Mouse (Mus musculus) limb, embryonic 15.5 days (tissue): ENCODE measurements around the gene Acvrl1. TPM values are rescaled to one million over a fixed set of nuclear protein-coding genes. Genes with fewer than 3 reads are reported as not detected.
A peak's percentile ranks its signal among the peaks of the same experiment; 100 is the strongest.

ENCODE experiments used
- ATAC-seq: fragments of 200-750 bp; cut with Nextera tagmentation; 2 replicates; pipeline ENCODE4 v1.8.0; 2017; ENCODE audit warnings: low read depth, moderate TSS enrichment; ENCODE audit not compliant: insufficient number of reproducible peaks, low FRiP score, low TSS enrichment
- H3K27ac ChIP-seq: fragments of 300-500 bp; sonication (generic); 2 replicates; pipeline ENCODE4 v1.5.1; 2015; ENCODE audit warnings: moderate library complexity, mild to moderate bottlenecking, inconsistent platforms
- H3K27me3 ChIP-seq: fragments of 300-500 bp; sonication (generic); 2 replicates; pipeline ENCODE4 v1.6.1; 2015; ENCODE audit warnings: inconsistent platforms
- H3K36me3 ChIP-seq: fragments of 300-500 bp; sonication (generic); 2 replicates; pipeline ENCODE4 v1.6.1; 2015; ENCODE audit warnings: inconsistent platforms
- H3K4me1 ChIP-seq: fragments of 300-500 bp; sonication (generic); 2 replicates; pipeline ENCODE4 v1.6.1; 2015; ENCODE audit warnings: inconsistent platforms
- H3K4me2 ChIP-seq: fragments of 300-500 bp; sonication (generic); 2 replicates; pipeline ENCODE4 v1.6.1; 2015; ENCODE audit warnings: mild to moderate bottlenecking, inconsistent platforms
- H3K4me3 ChIP-seq: fragments of 300-500 bp; sonication (generic); 2 replicates; pipeline ENCODE4 v1.5.1; 2015; ENCODE audit warnings: mild to moderate bottlenecking, inconsistent platforms
- H3K9ac ChIP-seq: fragments of 300-500 bp; sonication (generic); 2 replicates; pipeline ENCODE4 v1.6.1; 2015; ENCODE audit warnings: inconsistent platforms
- H3K9me3 ChIP-seq: fragments of 300-500 bp; sonication (generic); 2 replicates; pipeline ENCODE4 v1.6.1; 2016; ENCODE audit warnings: inconsistent platforms
- WGBS: fragments of 180-500 bp; shearing (Covaris S2); methylation state at CpG from one replicate; pipeline ENCODE4 v1.1.7; 2015; 5-methylcytosine and 5-hydroxymethylcytosine counted together
- polyA plus RNA-seq: library from polyadenylated mRNA; unstranded; fragments of >200 nt; fragmentation: Nextera tagmentation; extraction: Ambion mirVana; gene quantifications from 2 replicates; pipeline ENCODE4 v1.2.1, GENCODE M21; 2015

The Acvrl1 gene
- polyA plus RNA-seq, 1 experiment from 2014 or later, result 16.3 TPM

GRCm38 (mm10) chr15:101145424-101146099 lies 17.2 kb downstream of the Acvrl1 start:
- peak overlapping the region; percentile 45 for H3K4me2 ChIP-seq
- no peaks in the 10 kb centered on the region for H3K27me3 ChIP-seq
- peak overlapping the region; percentile 14; the same call in 1 of the 2 replicates for H3K4me3 ChIP-seq
- H3K9ac ChIP-seq, result no peak overlapping the region
- peak overlapping the region; percentile 78 for H3K27ac ChIP-seq
- H3K36me3 ChIP-seq, result no peaks in the 10 kb centered on the region
- peak; percentile 93 for ATAC-seq
- 7% methylated on average over 19 of the region's 19 CpGs for WGBS
- H3K9me3 ChIP-seq, result no peaks in the 10 kb centered on the region
- H3K4me1 ChIP-seq, result peaks cover 62% of the 10 kb centered on the region

DNA sequence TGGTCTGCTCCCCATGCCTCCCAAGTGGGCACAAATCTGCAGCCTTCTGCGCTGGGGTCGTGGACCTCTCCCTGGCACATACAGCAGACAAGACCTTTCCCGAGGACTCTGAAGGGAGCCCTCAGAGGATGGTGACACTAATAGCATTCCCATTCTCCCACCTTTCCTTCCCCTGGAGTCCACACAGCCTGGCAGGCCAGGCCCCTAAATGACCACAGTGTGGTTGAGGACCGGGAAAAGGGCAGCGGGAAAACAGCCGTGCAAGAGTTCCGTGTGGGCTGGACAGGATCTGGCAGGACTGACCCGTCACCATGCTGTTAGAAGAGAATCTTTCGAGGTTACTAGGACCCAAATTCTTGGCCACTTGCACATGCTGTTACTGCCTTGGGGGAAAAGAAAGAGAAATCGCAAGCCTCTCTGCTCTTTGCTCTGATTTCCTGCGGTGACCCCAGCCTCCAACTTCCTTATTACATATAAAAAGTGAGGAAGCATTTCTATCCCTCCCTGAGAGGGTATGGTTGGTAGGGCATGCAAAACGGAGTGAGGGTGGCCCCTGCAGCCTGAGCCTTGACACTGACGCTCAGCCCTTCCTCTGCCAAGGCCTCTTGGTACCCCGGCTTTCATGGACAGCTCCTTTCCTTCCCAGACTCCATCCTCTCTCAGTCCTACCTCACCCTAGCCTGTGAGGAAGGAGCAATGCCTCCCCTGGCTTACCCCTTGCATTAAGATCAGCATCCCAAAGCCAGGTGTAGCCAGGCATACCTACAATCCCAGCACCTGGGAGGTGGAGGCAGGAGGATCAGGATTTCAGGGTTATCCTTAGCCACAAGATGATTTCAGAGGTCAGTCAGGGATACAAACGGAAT lies 18.0 kb downstream of the Acvrl1 start:
- H3K27ac ChIP-seq, result peak overlapping the region; percentile 78
- H3K36me3 ChIP-seq, result no peaks in the 10 kb centered on the region
- H3K9me3 ChIP-seq, result no peaks in the 10 kb centered on the region
- ATAC-seq, result no peak
- peak overlapping the region; percentile 14; the same call in 1 of the 2 replicates for H3K4me3 ChIP-seq
- no peak overlapping the region for H3K9ac ChIP-seq
- WGBS, result 58% methylated on average over 15 of the region's 15 CpGs
- no peaks in the 10 kb centered on the region for H3K27me3 ChIP-seq
- peaks cover 56% of the 10 kb centered on the region for H3K4me1 ChIP-seq
- H3K4me2 ChIP-seq, result peak overlapping the region; percentile 45; the same call in 1 of the 2 replicates

GRCm38 (mm10) chr15:101147115-101147909 lies 19.0 kb downstream of the Acvrl1 start:
- Histone ChIP-seq H3K9ac (no peak overlapping the region), H3K4me1 (peaks cover 53% of the 10 kb centered on the region), H3K27ac (no peak overlapping the region), H3K27me3 (no peaks in the 10 kb centered on the region), H3K36me3 (no peaks in the 10 kb centered on the region), H3K4me2 (no peak overlapping the region), H3K9me3 (no peaks in the 10 kb centered on the region), H3K4me3 (no peak overlapping the region)
- 75% methylated on average over 16 of the region's 16 CpGs for WGBS
- no peak for ATAC-seq

DNA sequence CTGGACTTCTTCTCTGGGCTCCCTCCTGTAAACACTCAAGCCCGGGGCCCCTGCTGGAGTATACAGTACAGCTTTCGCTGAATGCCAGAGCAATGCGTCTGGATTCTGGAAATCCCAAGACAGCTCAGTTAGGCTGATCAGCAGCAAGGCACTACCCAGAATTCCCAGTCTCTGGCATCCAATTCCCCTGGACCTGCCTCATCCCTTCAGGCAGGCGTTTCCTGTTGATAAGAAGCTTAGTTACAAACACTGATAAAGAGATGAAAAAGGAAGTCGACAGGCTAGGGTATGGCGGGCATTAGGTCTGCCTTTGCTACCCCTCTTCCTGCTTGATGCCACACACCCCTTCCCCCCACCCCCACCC lies 19.6 kb downstream of the Acvrl1 start:
- no peak for ATAC-seq

GRCm38 (mm10) chr15:101148604-101149003 lies 20.3 kb downstream of the Acvrl1 start:
- no peaks in the 10 kb centered on the region for H3K36me3 ChIP-seq

More for the DNA sequence above, 19.6 kb downstream of the Acvrl1 start:
- H3K4me2 ChIP-seq, result no peak overlapping the region
- 42% methylated on average over 6 of the region's 6 CpGs for WGBS
- peaks cover 48% of the 10 kb centered on the region for H3K4me1 ChIP-seq
- H3K27ac ChIP-seq, result no peak overlapping the region
- no peaks in the 10 kb centered on the region for H3K27me3 ChIP-seq
- no peak overlapping the region for H3K4me3 ChIP-seq
- no peaks in the 10 kb centered on the region for H3K9me3 ChIP-seq
- no peaks in the 10 kb centered on the region for H3K36me3 ChIP-seq
- no peak overlapping the region for H3K9ac ChIP-seq

GRCm38 (mm10) chr15:101151409-101152261 lies 23.3 kb downstream of the Acvrl1 start:
- no peak for ATAC-seq
- Histone ChIP-seq H3K4me2 (no peak overlapping the region), H3K27ac (no peak overlapping the region), H3K9me3 (no peaks in the 10 kb centered on the region), H3K9ac (no peak overlapping the region), H3K4me1 (peaks cover 11% of the 10 kb centered on the region), H3K27me3 (no peaks in the 10 kb centered on the region), H3K36me3 (no peaks in the 10 kb centered on the region), H3K4me3 (no peak overlapping the region)
- WGBS, result 75% methylated on average over 9 of the region's 9 CpGs

More at GRCm38 (mm10) chr15:101148604-101149003, 20.3 kb downstream of the Acvrl1 start:
- peaks cover 40% of the 10 kb centered on the region for H3K4me1 ChIP-seq
- no peak for ATAC-seq
- 62% methylated on average over 6 of the region's 6 CpGs for WGBS
- no peak overlapping the region for H3K27ac ChIP-seq
- H3K4me3 ChIP-seq, result no peak overlapping the region
- no peak overlapping the region for H3K4me2 ChIP-seq
- no peak overlapping the region for H3K9ac ChIP-seq
- no peaks in the 10 kb centered on the region for H3K9me3 ChIP-seq
- no peaks in the 10 kb centered on the region for H3K27me3 ChIP-seq

DNA sequence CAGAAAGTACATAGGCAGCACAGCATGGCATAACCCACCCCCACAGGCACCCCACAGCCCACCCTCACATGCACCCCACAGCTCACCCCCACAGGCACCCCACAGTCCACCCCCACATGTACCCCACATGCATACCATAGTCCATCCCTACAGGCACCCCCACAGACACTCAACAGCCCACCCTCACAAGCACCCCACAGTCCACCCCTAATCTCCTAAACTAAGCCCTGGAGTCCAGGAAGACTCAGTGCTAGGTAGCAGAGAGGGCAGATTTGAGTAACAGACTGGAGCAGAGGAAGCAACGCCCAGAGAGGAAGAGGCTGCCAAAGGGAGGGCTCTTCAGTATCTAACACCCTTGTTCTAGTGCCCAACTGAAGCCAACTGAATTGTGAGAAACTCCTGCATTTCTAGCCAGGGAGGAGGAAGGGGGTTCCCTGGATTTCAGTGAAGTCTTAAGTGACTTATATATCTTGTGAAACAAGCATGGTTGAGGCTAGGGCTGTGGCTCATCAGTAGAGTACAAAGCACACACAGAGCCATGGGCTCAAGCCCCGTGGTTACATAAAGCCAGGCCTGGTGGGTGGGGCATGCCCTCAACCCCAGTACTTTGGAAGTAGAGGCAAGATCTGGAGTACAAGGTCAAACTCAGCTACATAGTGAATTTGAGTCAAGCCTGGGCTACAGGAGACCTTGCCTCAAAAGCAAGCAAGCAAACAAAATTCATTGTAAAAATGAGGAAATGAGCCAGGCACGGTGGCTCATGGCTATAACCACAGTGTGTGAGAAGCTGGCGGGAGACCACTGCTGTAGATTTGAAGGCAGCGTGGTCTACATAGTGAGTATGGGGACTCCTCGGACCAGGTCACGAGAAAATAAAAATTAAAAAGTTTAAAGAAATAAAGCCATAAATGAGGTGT lies 26.6 kb downstream of the Acvrl1 start:
- 72% methylated on average over 7 of the region's 7 CpGs for WGBS

GRCm38 (mm10) chr15:101160128-101160527 lies 31.8 kb downstream of the Acvrl1 start:
- H3K36me3 ChIP-seq, result no peaks in the 10 kb centered on the region
- H3K27me3 ChIP-seq, result no peaks in the 10 kb centered on the region
- no peak overlapping the region for H3K4me3 ChIP-seq
- no peaks in the 10 kb centered on the region for H3K9me3 ChIP-seq
- H3K4me2 ChIP-seq, result no peak overlapping the region
- WGBS, result 15% methylated on average over 1 of the region's 1 CpGs
- H3K9ac ChIP-seq, result no peak overlapping the region
- ATAC-seq, result no peak
- peaks cover 38% of the 10 kb centered on the region for H3K4me1 ChIP-seq
- no peak overlapping the region for H3K27ac ChIP-seq

More for the DNA sequence above, 26.6 kb downstream of the Acvrl1 start:
- no peak overlapping the region for H3K4me2 ChIP-seq
- no peaks in the 10 kb centered on the region for H3K27me3 ChIP-seq
- no peak overlapping the region for H3K27ac ChIP-seq
- no peaks in the 10 kb centered on the region for H3K4me1 ChIP-seq
- no peak for ATAC-seq
- no peaks in the 10 kb centered on the region for H3K9me3 ChIP-seq
- no peaks in the 10 kb centered on the region for H3K36me3 ChIP-seq
- H3K4me3 ChIP-seq, result no peak overlapping the region
- H3K9ac ChIP-seq, result no peak overlapping the region

DNA sequence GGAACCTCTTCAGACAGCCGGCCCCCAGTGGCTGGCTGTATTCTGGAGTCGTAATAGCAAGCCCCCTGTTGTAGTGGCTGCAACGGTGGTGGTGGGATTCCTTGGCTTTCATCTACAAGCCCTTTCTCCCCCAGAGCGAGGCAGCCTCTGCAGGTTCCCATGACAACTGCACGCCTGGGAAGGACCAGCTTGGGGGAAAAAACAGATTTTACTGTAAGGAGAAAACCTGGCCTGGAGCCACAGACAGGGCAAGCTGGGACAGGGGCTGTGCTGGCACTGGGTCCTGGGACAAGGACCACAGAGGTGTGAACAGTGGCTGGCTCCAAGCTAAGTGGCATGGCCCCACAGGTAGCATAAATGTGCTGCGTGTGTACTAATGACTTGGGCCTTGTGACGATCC lies 32.3 kb downstream of the Acvrl1 start:
- Histone ChIP-seq H3K4me2 (0 out of 2 replicates have a peak overlapping the region, but pooled peaks have one; percentile 10), H3K4me3 (no peak overlapping the region), H3K9me3 (no peaks in the 10 kb centered on the region), H3K4me1 (peaks cover 38% of the 10 kb centered on the region), H3K27me3 (no peaks in the 10 kb centered on the region), H3K9ac (no peak overlapping the region), H3K36me3 (no peaks in the 10 kb centered on the region), H3K27ac (peak overlapping the region; percentile 67)
- ATAC-seq, result no peak
- 4% methylated on average over 7 of the region's 7 CpGs for WGBS

DNA sequence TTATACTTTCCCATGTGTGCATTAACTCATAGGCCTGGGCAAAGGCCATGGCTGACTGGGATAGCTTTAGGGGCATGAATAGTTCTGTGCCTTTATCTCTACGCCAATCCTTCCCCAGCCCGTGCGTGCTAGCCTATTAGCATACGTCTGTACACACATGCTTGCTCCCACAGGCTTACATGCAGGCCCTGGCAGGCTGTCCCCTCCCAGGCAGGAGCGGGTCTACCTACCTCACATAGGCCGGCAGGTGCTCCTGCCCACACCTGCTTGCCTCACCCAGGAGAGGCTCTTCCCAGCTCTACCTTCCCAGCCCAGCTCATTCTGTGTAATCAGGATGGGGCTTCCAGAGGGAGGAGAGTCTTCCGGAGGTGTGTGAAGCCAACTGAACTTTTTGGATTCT lies 33.2 kb downstream of the Acvrl1 start:
- ATAC-seq, result no peak
- peak overlapping the region; percentile 74; the same call in 1 of the 2 replicates for H3K27ac ChIP-seq

More for the DNA sequence above, 33.2 kb downstream of the Acvrl1 start:
- no peaks in the 10 kb centered on the region for H3K36me3 ChIP-seq
- H3K4me2 ChIP-seq, result no peak overlapping the region
- peaks cover 38% of the 10 kb centered on the region for H3K4me1 ChIP-seq
- H3K9ac ChIP-seq, result no peak overlapping the region
- H3K27me3 ChIP-seq, result no peaks in the 10 kb centered on the region
- no peak overlapping the region for H3K4me3 ChIP-seq
- 72% methylated on average over 7 of the region's 7 CpGs for WGBS
- no peaks in the 10 kb centered on the region for H3K9me3 ChIP-seq
